Mouse (Mus musculus) neural tube, embryonic 14.5 days (tissue): ENCODE measurements around the gene Camkv. TPM values are rescaled to one million over a fixed set of nuclear protein-coding genes. Genes with fewer than 3 reads are reported as not detected.

Source experiments
- polyA plus RNA-seq: library from polyadenylated mRNA; unstranded; fragments of >200 nt; fragmentation: Nextera tagmentation; extraction: Ambion mirVana; gene quantifications from 2 replicates; pipeline ENCODE4 v1.2.1, GENCODE M21; 2014

Gene Camkv
- polyA plus RNA-seq, 1 experiment from 2014 or later = 20.1 TPM

Other genes starting within 250 kb of the Camkv start
- gene Sema3f, start 225.2 kb upstream of the Camkv start, polyA plus RNA-seq = 17.0 and 18.7 TPM in 2 replicates
- gene Rbm5, start 164.7 kb upstream of the Camkv start, polyA plus RNA-seq = 237 and 239 TPM in 2 replicates
- 87.1 and 96.0 TPM in 2 replicates for gene Rbm6, start 62.4 kb upstream of the Camkv start, polyA plus RNA-seq
- gene Mon1a, start 47.5 kb upstream of the Camkv start, polyA plus RNA-seq = 21.3 and 23.4 TPM in 2 replicates
- gene Mst1r, start 28.8 kb upstream of the Camkv start, polyA plus RNA-seq = 0.51 and 1.5 TPM in 2 replicates
- gene Actl11, start 7.2 kb upstream of the Camkv start, polyA plus RNA-seq = not detected in 2 replicates
- 5.1 and 5.7 TPM in 2 replicates for gene Traip, start 14.5 kb downstream of the Camkv start, polyA plus RNA-seq
- gene Uba7, start 39.8 kb downstream of the Camkv start, polyA plus RNA-seq = 2.0 and 8.2 TPM in 2 replicates
- gene Gm20661, start 47.4 kb downstream of the Camkv start, polyA plus RNA-seq = 0.58 and 1.8 TPM in 2 replicates
- gene Inka1, start 50.2 kb downstream of the Camkv start, polyA plus RNA-seq = 10.4 and 19.5 TPM in 2 replicates
- 1.2 and 4.5 TPM in 2 replicates for gene Cdhr4, start 56.8 kb downstream of the Camkv start, polyA plus RNA-seq
- 0.94 TPM in 1 of 2 replicates, not detected in the other for gene Gm20662, start 60.7 kb downstream of the Camkv start, polyA plus RNA-seq
- 53.6 and 63.5 TPM in 2 replicates for gene Ip6k1, start 66.8 kb downstream of the Camkv start, polyA plus RNA-seq
- gene Gmppb, start 113.6 kb downstream of the Camkv start, polyA plus RNA-seq = 19.5 and 21.2 TPM in 2 replicates
- 2.8 and 3.5 TPM in 2 replicates for gene Amigo3, start 117.5 kb downstream of the Camkv start, polyA plus RNA-seq
- 0.08 TPM in 1 of 2 replicates, not detected in the other for gene Mst1, start 144.8 kb downstream of the Camkv start, polyA plus RNA-seq
- gene Rnf123, start 147.7 kb downstream of the Camkv start, polyA plus RNA-seq = 47.7 and 55.7 TPM in 2 replicates
- 47.9 and 51.7 TPM in 2 replicates for gene Apeh, start 158.9 kb downstream of the Camkv start, polyA plus RNA-seq